Mouse (Mus musculus): ENCODE data around the gene Ccnd1.

The Ccnd1 gene

DNA sequence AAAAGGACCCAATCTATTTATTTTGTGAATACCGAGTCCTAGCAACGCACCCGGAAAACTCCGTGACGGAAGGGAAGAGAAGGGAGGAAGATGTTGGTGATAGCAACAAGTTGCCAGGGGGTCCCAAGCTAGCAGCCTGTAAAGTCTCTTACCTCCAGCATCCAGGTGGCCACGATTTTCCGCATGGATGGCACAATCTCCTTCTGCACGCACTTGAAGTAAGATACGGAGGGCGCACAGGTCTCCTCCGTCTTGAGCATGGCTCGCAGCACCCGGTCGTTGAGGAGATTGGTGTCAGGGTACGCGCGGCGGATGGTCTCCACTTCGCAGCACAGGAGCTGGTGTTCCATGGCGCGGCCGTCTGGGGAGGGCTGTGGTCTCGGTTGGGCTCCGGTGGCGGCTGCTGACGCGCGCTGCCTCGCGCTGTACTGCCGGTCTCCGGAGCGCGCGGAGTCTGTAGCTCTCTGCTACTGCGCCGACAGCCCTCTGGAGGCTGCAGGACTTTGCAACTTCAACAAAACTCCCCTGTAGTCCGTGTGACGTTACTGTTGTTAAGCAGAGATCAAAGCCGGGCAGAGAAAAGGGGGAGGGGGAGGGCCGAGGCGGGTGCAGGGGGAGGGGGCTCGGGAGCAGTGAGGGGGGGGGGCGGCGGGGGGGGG, at the start of gene Ccnd1:
TSS of gene Ccnd1 (minus strand) at position 582 of the 659 bp plus-strand sequence.
- peak; percentile 50 for DNase-seq (ENCODE audit: low spot score)

DNA sequence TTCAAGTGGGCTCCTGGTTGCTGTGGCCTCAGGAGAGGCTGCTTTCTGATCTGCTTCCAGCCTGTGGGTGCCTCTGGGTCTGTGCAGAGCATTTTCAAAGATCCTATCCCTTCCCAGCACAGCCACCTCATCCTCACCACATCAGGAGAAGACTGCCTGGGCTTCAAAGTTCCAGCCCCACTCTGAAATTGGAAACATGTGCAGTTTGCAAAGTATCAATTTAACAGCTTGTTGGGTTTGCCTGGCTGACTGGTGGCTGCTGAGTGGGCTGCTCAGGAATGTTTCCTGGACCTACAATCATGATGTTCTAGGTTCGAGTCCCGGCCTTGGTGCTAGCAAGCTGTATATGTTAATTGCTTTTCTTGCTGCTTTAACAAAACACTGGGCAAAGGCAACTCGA, 49.1 kb upstream of the Ccnd1 start:
- DNase-seq (ENCODE audit: low spot score): no peak

DNA sequence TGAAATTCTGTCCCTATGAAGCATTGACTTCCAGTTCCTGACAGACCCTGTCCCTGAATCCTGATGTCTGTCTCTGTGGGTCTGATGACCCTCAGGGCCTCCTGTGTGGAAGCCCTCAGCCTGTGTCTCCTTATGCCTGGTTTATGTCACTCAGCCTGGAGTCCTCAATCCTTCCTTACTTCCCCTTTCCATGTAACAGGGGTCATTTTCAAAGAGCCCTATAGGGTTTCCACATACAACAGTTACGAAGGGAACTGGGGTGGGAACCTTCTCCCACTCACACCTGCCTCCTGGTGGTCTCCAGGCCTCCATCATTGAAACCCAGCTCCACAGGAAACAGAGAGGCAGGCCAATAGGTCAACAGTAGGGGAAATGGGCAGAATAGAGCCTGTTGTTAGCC, 45.4 kb upstream of the Ccnd1 start:
- no peak for DNase-seq (ENCODE audit: low spot score)

DNA sequence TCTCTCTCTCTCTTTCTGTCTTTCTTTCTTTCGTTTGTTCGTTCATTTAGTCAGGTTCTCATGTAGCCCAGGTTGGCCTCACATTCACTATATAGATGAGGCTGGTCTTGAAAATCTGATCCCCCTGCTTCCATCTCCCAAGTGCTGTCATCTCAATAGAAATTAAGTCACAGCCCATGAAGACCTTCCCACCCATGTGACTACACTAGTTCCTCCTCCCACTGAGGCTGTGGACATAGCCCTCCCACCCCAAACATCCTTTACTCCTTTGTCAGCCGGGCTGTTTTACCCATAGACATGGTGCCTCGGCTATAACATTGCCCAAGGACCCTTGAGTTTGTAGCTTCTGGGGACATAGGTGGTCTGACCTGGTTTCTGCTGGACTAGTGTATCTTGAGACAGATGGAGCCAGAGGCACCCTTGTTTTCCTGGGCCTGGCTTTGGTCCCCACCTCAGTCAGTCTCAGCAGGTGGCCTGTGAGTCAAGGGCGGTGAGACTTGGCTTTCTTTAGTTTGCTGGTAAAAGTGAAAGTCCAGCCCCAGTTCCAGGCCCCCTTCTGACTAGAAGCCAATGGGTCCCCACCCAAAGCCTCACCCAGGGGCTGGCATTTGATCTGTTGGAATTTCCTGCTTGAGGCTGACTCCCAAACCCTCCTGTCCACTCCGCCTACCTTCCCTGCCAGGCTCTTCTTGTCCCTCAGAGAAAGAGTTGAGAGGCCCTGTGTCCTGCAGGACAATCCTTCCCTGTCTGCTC, 42.8 kb upstream of the Ccnd1 start:
- no peak for DNase-seq (ENCODE audit: low spot score)

DNA sequence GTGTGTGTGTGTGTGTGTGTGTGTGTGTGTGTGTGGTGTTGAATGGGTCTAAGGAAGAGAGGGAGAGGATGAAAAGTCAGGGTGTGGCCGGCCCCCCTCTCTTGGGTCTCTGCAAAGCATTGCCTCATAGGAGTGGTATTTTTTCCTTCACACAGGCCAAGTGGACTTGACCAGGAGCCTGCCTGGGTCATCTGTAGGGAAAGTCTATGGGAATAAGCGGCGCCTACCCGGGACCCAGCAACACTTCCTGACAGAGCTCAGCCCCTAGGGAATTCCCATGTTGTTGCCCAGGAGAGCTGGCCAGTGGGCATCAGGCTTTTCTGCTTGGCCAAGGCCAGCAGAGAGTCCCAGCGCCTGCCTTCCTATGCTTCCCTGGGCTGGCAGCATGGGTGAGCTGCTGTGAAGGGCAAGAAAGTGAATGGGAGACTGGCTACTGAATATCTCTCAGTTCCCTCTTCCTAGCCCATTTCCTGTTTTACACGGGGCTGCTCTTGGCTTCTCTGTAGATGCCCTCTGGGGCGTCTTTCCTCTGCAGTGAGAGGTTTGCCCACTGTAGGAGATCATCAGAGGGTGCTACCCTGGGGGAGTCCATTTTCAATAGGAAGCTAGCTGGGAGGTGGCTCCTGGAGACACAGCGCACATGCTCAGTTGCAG, 41.8 kb upstream of the Ccnd1 start:
- no peak for DNase-seq (ENCODE audit: low spot score)

DNA sequence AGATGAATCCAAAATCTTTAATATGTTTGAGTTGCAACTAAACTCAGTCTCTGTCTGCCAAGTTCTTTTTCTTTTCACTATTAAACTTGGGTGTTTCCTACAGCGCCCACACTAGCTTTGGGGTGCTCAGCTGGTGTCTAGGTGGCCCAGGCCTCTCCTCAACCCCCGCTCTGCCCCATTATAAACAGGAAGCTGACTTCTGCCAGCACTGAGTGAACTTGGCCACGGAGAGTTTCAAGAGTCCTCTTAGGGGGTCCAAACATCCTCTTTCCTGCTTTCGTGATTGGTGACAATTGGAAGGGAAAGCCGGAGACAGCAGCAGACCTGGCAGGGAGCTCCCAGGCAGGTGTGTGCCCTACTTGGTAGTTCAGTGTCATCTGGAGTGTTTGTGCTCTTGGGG, 40.1 kb upstream of the Ccnd1 start:
- no peak for DNase-seq (ENCODE audit: low spot score)

DNA sequence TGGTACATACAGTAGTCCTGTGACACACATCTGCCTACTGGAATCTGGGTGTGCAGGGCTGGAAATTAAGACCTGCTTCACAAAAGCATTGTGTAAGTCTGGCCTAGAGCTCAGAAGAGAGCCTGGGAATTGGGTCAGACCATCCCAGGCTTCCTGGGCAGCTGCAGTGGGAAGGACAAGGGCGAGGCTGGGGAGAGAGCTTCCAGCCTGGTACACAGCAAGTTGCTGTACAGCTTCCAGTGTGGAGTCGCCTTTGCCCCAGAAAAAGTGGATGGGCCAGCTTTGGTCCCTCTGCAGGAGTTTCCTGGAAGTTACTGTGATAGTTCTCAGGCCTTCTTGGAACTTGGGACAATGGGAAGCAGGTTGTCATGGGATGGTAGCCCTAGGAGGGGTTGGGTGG, 37.4 kb upstream of the Ccnd1 start:
- DNase-seq (ENCODE audit: low spot score): no peak

DNA sequence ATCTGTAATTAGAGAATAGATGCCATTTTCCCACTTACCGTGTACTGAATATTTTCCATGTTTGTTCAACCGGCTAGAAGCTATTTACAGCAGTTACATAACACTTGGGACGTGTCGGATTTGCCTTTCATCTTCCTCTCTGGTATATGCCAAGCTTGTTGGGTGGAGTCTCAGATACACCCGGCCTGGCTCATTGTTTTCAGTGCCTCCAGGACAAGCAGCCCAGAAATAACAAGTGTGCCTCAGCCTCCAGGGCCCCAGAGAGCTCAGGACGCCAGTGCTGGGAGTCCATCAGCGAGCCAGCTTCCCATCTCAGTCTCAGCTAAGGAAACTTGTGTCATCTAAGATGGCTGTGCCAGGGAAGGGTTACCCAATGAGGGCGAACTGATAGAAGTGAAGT, 33.7 kb upstream of the Ccnd1 start:
- no peak for DNase-seq (ENCODE audit: low spot score)

DNA sequence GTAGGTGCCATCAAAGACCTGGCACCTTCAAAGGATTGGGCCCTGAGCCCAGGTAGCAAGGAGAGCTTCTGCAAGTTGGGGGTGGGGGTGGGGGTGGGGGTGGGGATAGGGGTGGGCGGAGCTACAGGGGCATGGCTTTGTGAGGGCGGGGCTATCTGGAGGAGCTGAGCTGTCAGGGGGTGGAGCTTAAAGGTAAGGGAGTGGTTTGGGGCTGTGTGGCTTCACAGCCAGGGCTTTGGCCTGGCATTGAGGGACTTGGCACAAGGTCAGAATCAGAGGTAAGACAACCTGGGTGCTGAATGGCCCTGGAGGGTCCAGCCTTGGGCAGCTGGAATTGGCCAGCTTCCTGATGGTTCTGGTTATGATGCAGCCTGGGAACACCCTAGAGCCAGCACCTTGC, 32.0 kb upstream of the Ccnd1 start:
- no peak for DNase-seq (ENCODE audit: low spot score)

DNA sequence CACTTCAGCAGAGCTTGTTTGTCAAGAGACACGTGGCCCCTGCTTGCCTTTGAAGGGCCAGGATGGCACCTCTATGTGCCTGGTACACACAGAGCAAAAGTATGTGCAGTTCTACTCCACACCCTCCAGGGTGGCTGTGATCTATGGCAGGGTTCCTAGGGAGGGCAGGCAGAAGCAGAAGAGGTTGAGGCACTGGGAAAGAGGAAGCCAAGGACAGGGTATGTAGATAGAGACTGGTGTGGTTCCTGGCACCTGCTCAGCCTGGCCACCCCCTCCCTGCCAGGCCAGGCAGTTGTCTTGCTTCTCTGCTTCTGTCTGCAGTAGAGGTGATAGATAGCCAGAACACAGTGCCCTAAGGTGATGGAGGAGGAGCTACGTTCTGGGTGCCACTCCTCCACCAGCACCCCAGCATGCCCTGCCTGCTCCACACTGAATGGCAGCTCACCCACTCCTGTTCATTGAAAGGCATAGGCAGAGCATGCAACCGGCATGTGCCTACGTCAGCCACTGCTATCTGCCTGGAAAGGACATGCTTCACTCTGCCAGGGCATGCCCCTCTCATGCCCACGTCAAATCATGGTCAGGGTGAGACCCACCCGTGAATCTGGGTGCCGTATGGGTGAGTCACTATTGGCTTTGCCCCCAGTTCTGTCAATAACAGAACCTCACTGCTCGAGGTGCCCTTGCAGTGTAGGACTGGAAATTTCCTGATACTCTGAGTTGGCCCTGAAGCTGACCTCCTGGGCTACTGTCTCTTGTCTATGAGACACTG, 31.5 kb upstream of the Ccnd1 start:
- DNase-seq (ENCODE audit: low spot score): no peak

DNA sequence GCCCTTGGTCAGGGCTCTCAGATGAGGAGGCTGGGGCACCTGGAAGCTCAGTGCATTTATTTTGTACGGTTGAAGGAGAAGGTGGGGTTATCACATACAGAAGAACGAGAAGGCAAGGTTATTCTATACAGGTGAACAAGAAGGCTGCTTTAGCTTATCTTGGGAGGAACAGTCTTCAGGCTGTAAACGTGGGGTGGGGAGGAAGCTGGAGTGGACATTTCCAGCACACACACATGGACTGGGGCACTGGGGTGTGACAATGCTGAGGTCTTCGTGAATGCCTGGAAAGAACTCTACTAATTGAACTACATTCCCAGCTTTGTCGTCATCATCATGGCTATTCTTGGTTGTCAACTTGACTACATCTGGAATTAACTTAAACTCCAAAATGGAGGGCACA, 26.2 kb upstream of the Ccnd1 start:
- no peak for DNase-seq (ENCODE audit: low spot score)

DNA sequence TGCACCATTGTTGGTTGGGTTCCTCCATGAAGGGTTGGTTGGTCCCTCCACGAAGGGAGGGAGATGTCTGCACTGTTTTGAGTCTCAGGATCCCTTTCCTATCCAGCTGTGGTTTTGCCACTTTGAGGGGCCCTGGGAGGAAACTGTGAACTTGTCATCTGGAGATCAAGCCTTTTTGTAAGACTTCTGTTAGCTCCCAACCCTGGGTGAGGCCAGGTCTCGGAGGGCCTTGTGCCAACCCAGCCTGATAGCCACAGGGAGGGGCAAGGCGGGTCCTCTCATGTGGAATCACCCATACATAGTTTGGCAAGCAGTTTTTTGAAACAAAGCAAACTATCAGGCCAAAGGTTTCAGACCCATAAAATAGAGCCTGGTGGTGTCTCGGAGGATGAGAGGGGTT, 24.6 kb upstream of the Ccnd1 start:
- DNase-seq (ENCODE audit: low spot score): no peak

DNA sequence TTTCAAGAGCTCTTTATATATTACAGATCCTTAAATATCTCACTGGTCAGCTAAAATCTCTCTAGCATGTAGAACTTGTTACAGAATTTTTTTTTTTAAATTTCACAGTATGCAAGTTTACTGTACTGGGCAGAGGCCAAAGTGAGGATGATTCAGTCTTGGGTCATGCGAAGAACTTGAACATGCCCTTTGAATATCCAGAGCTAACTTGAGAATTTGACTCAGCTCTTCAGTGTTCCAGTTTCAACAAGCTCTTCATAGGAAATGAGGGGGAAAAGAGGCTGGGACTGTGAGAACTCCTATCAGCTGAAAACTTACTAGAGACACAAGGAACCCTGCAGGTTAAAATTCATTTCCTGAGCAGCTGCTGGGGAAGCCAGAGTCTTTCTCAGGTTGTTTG, 24.2 kb upstream of the Ccnd1 start:
- no peak for DNase-seq (ENCODE audit: low spot score)

DNA sequence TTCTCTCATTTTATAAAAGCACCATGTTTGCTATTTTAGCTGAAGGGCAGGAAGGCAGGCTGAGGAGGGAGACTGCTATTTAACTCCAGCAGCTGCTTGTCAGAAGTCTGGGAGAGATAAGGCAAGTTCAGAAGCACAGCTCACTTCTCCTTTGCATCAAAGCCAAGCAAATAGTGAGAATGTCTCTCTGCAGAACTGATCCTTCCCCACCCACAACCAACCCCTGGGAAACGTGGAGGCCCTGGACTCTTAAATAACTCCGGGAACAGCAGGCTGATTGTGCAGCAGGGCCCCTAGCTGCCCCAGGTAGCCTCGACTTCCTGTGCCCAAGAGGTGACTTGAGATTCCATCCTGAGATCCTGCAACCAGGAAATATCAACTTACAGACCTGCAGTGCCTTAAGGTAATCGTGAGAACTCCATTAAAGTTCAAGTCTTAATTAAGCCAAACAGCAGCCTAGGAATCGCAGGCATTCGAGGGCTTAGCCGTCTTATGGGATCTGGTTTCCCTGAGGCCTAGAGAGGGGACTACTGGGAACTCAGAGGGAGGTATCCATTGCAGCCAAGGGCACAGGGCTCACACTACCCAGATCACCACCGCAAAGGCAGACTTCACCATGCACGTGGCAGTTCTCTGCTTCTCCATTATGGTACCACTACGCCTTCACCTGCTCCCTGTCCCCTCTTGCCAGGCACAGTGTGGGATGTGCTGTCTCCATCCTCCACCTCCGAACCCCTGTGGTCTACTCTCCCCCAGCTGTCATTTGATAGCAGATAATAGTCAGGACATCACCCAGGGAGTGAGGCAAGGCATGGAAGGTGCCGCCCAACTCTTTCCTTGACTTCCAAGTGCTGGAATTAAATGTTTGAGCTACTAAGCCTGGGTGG, 19.0 kb upstream of the Ccnd1 start:
- no peak for DNase-seq (ENCODE audit: low spot score)

DNA sequence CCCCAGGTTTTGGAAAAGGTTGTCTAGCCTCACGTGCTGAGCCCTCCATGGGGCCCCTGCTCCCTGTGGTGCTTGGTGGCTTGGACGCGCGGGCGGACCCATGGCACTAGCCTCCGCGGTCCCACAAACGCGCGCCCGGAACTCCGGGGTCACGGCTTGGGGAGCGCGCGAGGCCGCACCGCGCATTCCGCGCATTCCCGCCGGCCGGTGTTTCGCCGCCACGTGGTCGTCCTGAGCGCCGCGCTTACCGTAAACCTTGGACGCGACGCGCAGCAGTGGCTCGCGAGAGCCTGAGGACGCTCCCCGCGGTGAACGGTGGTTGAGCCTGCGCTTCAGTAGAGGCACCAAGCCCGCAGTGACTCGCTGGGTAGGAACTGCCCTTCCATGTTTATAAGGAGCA, 3.5 kb upstream of the Ccnd1 start:
- peak; percentile 51 for DNase-seq (ENCODE audit: low spot score)

DNA sequence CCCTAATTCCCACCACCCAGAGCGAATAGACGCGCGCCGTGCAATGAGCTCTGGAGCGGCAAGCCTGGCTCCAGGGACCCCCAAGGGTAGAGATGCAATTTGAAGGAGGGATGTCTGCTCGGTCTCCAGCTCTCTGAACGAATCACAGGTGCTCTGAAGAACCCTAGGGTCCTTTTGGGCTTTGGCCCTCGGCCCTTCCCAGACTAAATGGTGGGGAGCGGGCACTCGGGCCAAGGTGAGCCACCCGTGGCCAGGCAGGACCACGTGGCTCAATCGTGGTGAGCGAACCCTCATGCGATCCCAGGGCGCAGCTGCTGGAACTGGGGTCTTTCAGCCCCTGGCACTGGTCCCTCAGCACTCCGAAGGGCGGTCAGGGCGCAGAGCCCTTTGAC, 3.0 kb upstream of the Ccnd1 start:
- DNase-seq (ENCODE audit: low spot score): no peak

DNA sequence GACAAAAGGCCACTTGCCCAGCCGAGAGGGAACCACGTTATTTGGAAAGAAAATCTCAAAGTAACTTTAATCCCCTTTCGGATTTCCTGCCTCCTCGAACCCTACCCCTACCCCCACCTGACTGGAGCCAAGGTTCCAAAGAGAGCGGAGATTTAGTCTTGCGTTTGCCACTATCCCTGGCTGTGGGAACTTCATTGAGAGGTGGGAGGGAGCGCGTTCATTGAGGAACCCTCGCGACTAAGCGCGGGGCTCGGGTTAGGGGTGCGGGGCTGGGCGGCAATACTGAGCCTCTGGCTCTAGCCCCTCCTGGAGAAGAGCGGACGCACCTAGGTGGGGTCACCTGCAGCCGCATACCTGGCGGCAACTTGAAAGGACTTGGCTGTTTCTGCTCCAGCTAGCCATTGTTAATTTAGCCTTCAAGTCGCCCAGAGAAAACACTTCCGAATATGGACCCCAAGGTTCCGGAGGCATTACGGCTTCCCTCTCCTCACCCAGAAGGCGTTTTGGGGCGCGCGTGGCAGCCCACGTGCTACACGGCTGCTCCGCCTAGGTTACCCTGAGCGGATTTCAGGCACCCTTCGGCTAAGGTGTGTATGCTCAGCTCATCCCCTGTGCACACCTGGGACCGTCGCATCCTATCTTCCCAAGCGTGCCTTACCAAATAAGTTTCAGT, 2.5 kb upstream of the Ccnd1 start:
- DNase-seq (ENCODE audit: low spot score): no peak

DNA sequence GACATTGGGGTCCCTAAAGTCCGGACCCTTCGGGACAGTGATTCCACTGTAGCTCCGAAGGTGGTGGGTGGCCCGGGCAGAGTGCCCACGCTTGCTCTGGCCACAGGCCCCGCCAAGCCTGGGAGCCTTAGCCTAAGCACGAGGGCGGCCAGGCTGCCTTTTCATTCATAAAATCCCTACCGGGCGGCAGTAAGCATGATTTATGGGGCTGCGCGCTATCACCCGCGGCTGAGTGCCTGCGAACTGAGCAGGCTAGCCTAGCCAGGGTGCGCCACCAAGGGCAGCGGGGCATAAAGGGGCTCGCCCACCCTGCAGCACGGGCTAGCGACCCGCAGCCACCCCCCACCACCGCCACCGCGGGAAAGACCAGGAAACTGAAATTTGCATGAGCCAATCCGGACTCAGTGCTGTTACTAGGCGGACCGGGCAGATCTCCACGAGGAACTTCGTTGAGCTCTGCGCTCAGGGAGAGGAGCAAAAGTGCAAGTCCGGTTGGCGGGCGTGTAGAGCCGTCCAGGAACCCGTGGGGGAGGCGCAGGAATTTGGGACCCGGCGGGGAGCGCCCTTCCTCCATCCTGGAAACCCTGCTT, 1.6 kb upstream of the Ccnd1 start:
- peak; percentile 66 for DNase-seq (ENCODE audit: low spot score)

DNA sequence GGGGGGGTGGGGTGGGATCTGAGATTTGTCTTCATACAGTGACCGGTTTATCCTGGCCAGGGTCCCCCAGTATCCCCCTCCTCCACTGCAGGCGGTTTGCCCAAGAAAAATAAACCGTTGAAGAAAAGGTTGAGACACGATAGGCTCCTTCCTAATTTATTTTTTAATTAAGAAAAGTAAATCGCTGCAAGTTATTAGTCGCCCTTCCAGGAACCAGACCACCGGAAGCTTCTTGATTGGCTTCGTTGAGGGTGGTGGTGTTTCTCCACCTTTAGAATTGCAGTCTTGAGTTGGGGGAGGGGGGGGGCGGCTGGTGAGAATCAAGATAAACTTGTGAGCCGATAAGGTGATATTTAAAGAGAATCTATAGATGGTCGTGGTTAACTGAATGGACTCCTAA, 860 bp upstream of the Ccnd1 start:
- no peak for DNase-seq (ENCODE audit: low spot score)

DNA sequence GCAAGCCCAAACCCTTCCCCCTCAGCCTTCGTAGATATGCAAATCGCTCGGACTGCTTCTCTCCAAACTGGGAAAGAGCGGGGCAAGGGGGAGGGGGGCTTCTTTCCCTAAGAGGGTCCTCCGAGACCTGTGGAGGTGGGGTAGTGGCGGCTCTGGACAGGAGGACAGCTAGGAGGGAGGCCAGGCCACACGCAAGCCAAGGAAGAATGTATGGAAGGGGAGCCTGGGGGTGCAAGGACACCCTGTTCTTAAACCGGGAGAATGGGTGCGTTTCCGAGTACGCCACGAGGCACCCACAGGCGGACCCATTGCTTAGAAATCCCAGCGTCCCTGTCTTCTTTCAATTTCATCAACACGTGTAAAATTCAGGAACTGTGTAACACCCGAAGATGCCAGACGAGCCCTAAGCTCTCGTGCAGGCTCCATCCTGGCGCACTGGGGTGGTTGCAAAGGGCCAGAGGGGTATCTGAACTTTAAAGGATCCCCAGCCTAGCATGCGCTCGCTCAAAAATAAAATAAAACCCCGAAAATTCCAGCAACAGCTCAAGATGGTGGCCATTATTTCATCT, 362 bp upstream of the Ccnd1 start:
- DNase-seq (ENCODE audit: low spot score): no peak
